12 mouse cellular contexts compared by ENCODE assay signal in the genomic region with DNA sequence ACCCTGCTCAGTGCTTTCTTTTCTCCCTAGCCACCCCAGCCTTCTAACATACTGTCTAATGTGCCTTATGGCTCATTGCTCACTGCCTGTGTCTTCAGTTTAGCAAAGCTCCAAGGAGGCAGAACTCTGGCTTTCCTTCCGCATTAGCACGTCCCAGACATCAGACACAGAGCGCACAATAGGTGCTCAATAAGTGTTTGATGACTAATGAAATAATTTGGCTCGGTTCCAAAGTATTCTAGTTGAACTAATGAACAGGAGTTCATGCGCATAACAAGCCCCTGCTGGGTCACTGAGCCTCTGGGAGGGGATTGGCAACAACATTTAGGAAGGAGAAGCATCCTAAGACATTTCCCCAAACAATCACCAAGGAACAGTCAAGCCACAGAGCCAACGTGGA.
"Had no signal": no experiment of that assay in that cellular context is flagged by ENCODE, and none has a peak within 500 bp of the region (broad histone marks: within the 10 kb centered on the region; RNA-seq: fewer than 3 reads in every experiment).

No protein-coding gene starts in this region.

- H3K9ac ChIP-seq: liver, embryonic 13.5 days had no signal

- H3K4me3 ChIP-seq: left cerebral cortex, adult 2 months; limb, embryonic 10.5 days; liver, embryonic 13.5 days had no signal

- ATAC-seq: intestine, postnatal 0 days; lung, postnatal 0 days; midbrain, embryonic 16.5 days had no signal

- H3K4me2 ChIP-seq: liver, embryonic 13.5 days had no signal

- DNase-seq: kidney, adult 8-10 months; kidney, postnatal 25 days; lung, adult 2 months; lung, postnatal 36 days; right cerebral cortex, postnatal 14 days; thymus, postnatal 36 days had no signal

- H3K27ac ChIP-seq: left cerebral cortex, adult 2 months; limb, embryonic 10.5 days; liver, embryonic 13.5 days had no signal

- H3K9me3 ChIP-seq: limb, embryonic 10.5 days; liver, embryonic 13.5 days had no signal

- H3K36me3 ChIP-seq: limb, embryonic 10.5 days; liver, embryonic 13.5 days had no signal
